Mouse (Mus musculus) liver (tissue): ENCODE data around the gene Pacsin3.

ENCODE experiments used
- DNase-seq: peaks from one replicate; pipeline ENCODE4 v3.0.0-alpha.2; 2020; ENCODE audit warnings: mixed read lengths

The Pacsin3 gene

DNA sequence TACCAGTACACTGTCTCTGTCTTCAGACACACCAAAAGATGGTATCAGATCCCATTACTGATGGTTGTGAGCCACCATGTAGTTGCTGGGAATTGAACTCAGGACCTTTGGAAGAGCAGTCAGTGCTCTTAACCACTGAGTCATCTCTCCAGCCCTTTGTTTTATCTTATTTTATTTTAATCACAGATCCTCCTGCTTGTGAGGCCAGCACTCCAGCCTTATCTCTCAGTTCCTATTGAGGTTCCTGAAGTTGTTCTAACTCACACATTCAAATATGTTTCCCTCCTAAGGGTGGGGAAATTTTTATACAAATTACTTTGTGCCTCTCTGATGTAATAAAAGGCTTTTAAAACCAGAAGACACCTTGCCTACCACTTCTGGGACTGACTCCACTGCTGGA lies 50.8 kb downstream of the Pacsin3 start:
- DNase-seq: no peak

DNA sequence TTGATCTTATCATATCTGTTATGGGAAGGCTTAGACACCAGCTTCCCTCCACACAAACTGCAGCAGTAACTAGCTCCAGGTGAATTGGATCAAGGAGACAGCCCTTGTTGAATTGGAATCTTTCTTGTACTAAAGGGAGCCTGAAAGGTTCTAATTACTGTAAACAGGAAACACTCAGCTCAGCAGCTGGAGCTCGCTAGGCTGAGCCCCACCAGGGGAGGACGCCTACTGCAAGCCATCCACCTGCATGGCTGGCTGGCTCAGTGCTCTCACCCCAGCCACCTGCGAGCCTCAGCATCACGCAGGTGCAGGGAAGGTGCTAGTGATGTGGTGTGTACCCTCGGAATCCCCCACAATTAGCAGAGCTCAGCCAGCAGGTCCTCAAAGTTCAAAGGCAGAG lies 52.9 kb downstream of the Pacsin3 start:
- no peak for DNase-seq

DNA sequence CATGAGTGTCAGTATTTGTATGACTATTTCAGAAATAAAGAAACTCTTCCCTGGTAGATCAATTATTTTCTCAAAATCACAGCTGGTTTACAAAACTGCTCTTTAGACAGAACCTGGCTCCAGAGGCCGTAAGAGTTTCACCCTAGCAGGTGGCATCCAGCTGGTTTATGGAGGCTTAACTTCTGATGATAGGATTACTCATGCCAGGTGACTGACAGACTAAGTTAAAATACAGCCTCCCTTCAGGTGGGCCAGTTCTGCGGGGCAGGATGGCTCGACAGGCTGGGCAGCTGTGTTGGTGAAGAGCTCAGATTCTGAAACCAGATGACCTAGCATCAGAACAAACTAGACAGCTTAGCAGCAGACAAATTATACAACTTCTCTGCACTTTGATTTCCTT lies 53.8 kb downstream of the Pacsin3 start:
- DNase-seq: no peak

DNA sequence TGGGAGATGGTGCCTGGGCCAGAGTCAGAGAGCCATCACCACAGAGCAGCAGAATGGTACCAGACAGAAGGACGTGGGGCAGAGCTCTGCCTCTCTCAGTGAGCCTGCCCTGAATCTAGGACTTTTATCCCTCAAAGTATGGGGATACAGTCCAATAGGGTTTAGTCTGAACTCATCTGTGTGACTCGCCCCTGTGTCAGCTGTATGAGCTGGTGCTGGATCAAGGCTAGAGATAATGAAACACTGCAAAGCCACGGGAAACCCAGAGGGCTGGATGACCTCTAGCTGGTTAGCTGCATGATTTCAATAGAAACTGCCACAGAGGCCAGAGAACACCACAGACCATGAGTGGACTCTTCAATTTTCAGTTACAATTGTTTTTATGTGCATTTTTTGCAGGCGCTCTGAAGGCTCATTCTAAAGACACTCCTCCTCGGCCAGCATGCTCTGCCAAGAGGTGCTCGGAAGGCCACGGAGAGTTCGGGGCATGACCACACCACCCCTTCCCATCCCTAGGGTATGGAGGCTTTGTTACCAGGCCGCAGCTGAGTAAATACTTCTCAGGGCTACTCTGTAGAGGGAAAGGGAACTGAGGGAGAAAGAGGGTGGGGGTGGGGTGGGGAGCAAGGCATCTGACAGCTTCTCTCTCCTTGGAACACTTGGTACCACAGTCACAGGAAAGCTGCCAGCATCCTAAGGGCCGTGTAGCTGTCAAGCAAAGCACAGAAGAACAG lies 57.0 kb downstream of the Pacsin3 start:
- no peak for DNase-seq

DNA sequence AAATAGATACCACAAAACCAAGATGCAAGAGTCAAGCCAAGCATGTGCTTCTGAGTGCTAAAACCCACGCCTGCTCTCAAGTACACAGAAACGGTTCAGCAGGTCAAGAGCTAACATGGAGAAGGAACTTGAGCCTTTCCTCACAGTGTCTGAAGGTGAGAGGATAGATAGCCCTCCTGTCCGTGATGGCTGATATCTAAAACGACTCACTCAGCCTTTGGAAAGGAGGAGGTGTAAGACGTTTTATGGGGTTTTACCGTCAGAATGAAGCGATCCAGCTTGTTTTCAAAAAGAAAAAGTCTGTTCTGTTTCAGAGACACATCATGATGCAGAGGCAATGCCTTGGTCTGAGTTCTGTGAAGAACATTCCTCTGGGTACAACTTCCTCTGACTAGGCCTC lies 58.4 kb downstream of the Pacsin3 start:
- DNase-seq: no peak
